Mouse (Mus musculus) kidney, embryonic 14.5 days (tissue): ENCODE results near the gene Gm11084. TPM values are rescaled to one million over a fixed set of nuclear protein-coding genes. Genes with fewer than 3 reads are reported as not detected.
"Not testable (repeated sequence)": the region's sequence is repeated elsewhere in the genome, so short reads cannot be mapped to it uniquely, and the experiment has no call there.

Experiments
- ATAC-seq: fragments of 200-750 bp; cut with Nextera tagmentation; 2 replicates; pipeline ENCODE4 v1.8.0; 2017; ENCODE audit warnings: moderate number of reproducible peaks, mild to moderate bottlenecking, moderate TSS enrichment, moderate library complexity; ENCODE audit not compliant: low FRiP score, low TSS enrichment
- H3K27ac ChIP-seq: fragments of 300-500 bp; sonication (generic); 2 replicates; pipeline ENCODE4 v1.5.1; 2014; ENCODE audit warnings: low read depth, mild to moderate bottlenecking, low read length, moderate library complexity, mixed read lengths
- H3K27me3 ChIP-seq: fragments of 300-500 bp; sonication (generic); 2 replicates; pipeline ENCODE4 v1.6.1; 2014; ENCODE audit warnings: mild to moderate bottlenecking, low read length; ENCODE audit not compliant: control insufficient read depth, insufficient read depth
- H3K36me3 ChIP-seq: fragments of 300-500 bp; sonication (generic); 2 replicates; pipeline ENCODE4 v1.6.1; 2014; ENCODE audit warnings: low read length, mixed read lengths; ENCODE audit not compliant: control insufficient read depth, insufficient read depth
- H3K4me1 ChIP-seq: fragments of 300-500 bp; sonication (generic); 2 replicates; pipeline ENCODE4 v1.6.1; 2014; ENCODE audit warnings: low read length, mixed read lengths; ENCODE audit not compliant: control insufficient read depth, insufficient read depth
- H3K4me2 ChIP-seq: fragments of 300-500 bp; sonication (generic); replicated peaks from 2 replicates; pipeline ENCODE4 v1.6.1; 2014; ENCODE audit warnings: low read depth, mild to moderate bottlenecking, low read length
- H3K4me3 ChIP-seq: fragments of 300-500 bp; sonication (generic); 2 replicates; pipeline ENCODE4 v1.5.1; 2014; ENCODE audit warnings: mild to moderate bottlenecking, low read length
- H3K9ac ChIP-seq: fragments of 300-500 bp; sonication (generic); 2 replicates; pipeline ENCODE4 v1.6.1; 2014; ENCODE audit warnings: low read depth, mild to moderate bottlenecking, low read length, moderate library complexity
- H3K9me3 ChIP-seq: fragments of 300-500 bp; sonication (generic); 2 replicates; pipeline ENCODE4 v1.6.1; 2016; ENCODE audit warnings: low read length; ENCODE audit not compliant: control insufficient read depth
- WGBS: fragments of 180-500 bp; shearing (Covaris S2); extraction: QIAGEN DNeasy Blood & Tissue Kit; methylation state at CpG from one replicate; pipeline ENCODE4 v1.1.7; 2014; 5-methylcytosine and 5-hydroxymethylcytosine counted together
- polyA plus RNA-seq: library from polyadenylated mRNA; unstranded; fragments of >200 nt; fragmentation: Nextera tagmentation; extraction: Ambion mirVana; gene quantifications from 2 replicates; pipeline ENCODE4 v1.2.1, GENCODE M21; 2014

Gene Gm11084
- not detected in 2 replicates for polyA plus RNA-seq

GRCm38 (mm10) chr2:72986616-72987015, at the start of gene Gm11084:
TSS of gene Gm11084 (minus strand) at chr2:72986716.
- no peak within 1 kb of the TSS for H3K4me3 ChIP-seq
- no peaks in the 10 kb centered on the region for H3K4me1 ChIP-seq
- WGBS: 93% methylated on average over 5 of the region's 5 CpGs
- H3K4me2 ChIP-seq: no peak within 1 kb of the TSS
- H3K9me3 ChIP-seq: peaks cover 8% of the 10 kb centered on the region
- H3K27me3 ChIP-seq: no peaks in the 10 kb centered on the region
- no peak within 1 kb of the TSS for H3K27ac ChIP-seq
- H3K9ac ChIP-seq: no peak within 1 kb of the TSS
- no peaks in the 10 kb centered on the region for H3K36me3 ChIP-seq
- ATAC-seq: no peak

GRCm38 (mm10) chr2:73031061-73032055, 44.8 kb upstream of the Gm11084 start:
- no peak overlapping the region for H3K27ac ChIP-seq
- WGBS: 86% methylated on average over 7 of the region's 7 CpGs
- H3K4me1 ChIP-seq: no peaks in the 10 kb centered on the region
- H3K9me3 ChIP-seq: no peaks in the 10 kb centered on the region
- no peaks in the 10 kb centered on the region for H3K27me3 ChIP-seq
- no peak overlapping the region for H3K9ac ChIP-seq
- no peaks in the 10 kb centered on the region for H3K36me3 ChIP-seq
- no peak overlapping the region for H3K4me3 ChIP-seq
- no peak overlapping the region for H3K4me2 ChIP-seq
- no peak for ATAC-seq

GRCm38 (mm10) chr2:73029846-73030245, 43.3 kb upstream of the Gm11084 start:
- H3K4me1 ChIP-seq: no peaks in the 10 kb centered on the region
- 88% methylated on average over 3 of the region's 3 CpGs for WGBS
- H3K27ac ChIP-seq: no peak overlapping the region
- no peak overlapping the region for H3K4me2 ChIP-seq
- H3K9ac ChIP-seq: no peak overlapping the region
- H3K4me3 ChIP-seq: no peak overlapping the region
- no peaks in the 10 kb centered on the region for H3K27me3 ChIP-seq
- ATAC-seq: no peak
- no peaks in the 10 kb centered on the region for H3K9me3 ChIP-seq
- H3K36me3 ChIP-seq: no peaks in the 10 kb centered on the region

- H3K4me2 ChIP-seq: no peak overlapping the region
- no peaks in the 10 kb centered on the region for H3K9me3 ChIP-seq
- H3K36me3 ChIP-seq: no peaks in the 10 kb centered on the region
- no peak overlapping the region for H3K4me3 ChIP-seq
- no peaks in the 10 kb centered on the region for H3K4me1 ChIP-seq
- H3K9ac ChIP-seq: no peak overlapping the region
- no peak overlapping the region for H3K27ac ChIP-seq
- no peaks in the 10 kb centered on the region for H3K27me3 ChIP-seq
- no peak for ATAC-seq
- WGBS: 83% methylated on average over 3 of the region's 3 CpGs
Measured at GRCm38 (mm10) chr2:73028019-73028418, 41.5 kb upstream of the Gm11084 start.

- H3K4me2 ChIP-seq: no peak overlapping the region
- H3K27me3 ChIP-seq: no peaks in the 10 kb centered on the region
- H3K27ac ChIP-seq: no peak overlapping the region
- H3K9me3 ChIP-seq: no peaks in the 10 kb centered on the region
- H3K36me3 ChIP-seq: no peaks in the 10 kb centered on the region
- H3K9ac ChIP-seq: no peak overlapping the region
- 45% methylated on average over 3 of the region's 3 CpGs for WGBS
- H3K4me1 ChIP-seq: no peaks in the 10 kb centered on the region
- H3K4me3 ChIP-seq: no peak overlapping the region
- ATAC-seq: no peak
Measured at GRCm38 (mm10) chr2:73027126-73027525, 40.6 kb upstream of the Gm11084 start.

GRCm38 (mm10) chr2:73023803-73024202, 37.3 kb upstream of the Gm11084 start:
- no peaks in the 10 kb centered on the region for H3K4me1 ChIP-seq
- H3K36me3 ChIP-seq: no peaks in the 10 kb centered on the region
- 42% methylated on average over 6 of the region's 6 CpGs for WGBS
- no peak overlapping the region for H3K4me3 ChIP-seq
- no peaks in the 10 kb centered on the region for H3K9me3 ChIP-seq
- no peak overlapping the region for H3K9ac ChIP-seq
- H3K4me2 ChIP-seq: no peak overlapping the region
- ATAC-seq: no peak
- no peaks in the 10 kb centered on the region for H3K27me3 ChIP-seq
- no peak overlapping the region for H3K27ac ChIP-seq

- no peaks in the 10 kb centered on the region for H3K27me3 ChIP-seq
- H3K36me3 ChIP-seq: no peaks in the 10 kb centered on the region
- H3K9ac ChIP-seq: no peak overlapping the region
- no peak overlapping the region for H3K4me3 ChIP-seq
- ATAC-seq: no peak
- H3K4me2 ChIP-seq: no peak overlapping the region
- no peaks in the 10 kb centered on the region for H3K4me1 ChIP-seq
- no peaks in the 10 kb centered on the region for H3K9me3 ChIP-seq
- 76% methylated on average over 6 of the region's 6 CpGs for WGBS
- no peak overlapping the region for H3K27ac ChIP-seq
Measured at GRCm38 (mm10) chr2:73021046-73021445, 34.5 kb upstream of the Gm11084 start.

GRCm38 (mm10) chr2:73019371-73020146, 33.0 kb upstream of the Gm11084 start:
- Histone ChIP-seq H3K9me3 (no peaks in the 10 kb centered on the region), H3K9ac (no peak overlapping the region), H3K27me3 (no peaks in the 10 kb centered on the region), H3K27ac (no peak overlapping the region), H3K4me3 (no peak overlapping the region), H3K4me2 (no peak overlapping the region), H3K36me3 (no peaks in the 10 kb centered on the region), H3K4me1 (no peaks in the 10 kb centered on the region)
- no peak for ATAC-seq
- 84% methylated on average over 9 of the region's 9 CpGs for WGBS

GRCm38 (mm10) chr2:73014063-73014462, 27.5 kb upstream of the Gm11084 start:
- H3K9ac ChIP-seq, H3K4me2 ChIP-seq, H3K4me1 ChIP-seq, H3K27me3 ChIP-seq, H3K27ac ChIP-seq, H3K36me3 ChIP-seq, H3K4me3 ChIP-seq, ATAC-seq: not testable (repeated sequence)
- H3K9me3 ChIP-seq: peaks cover 13% of the 10 kb centered on the region
- 83% methylated on average over 9 of the region's 9 CpGs for WGBS
